In the genomic region with DNA sequence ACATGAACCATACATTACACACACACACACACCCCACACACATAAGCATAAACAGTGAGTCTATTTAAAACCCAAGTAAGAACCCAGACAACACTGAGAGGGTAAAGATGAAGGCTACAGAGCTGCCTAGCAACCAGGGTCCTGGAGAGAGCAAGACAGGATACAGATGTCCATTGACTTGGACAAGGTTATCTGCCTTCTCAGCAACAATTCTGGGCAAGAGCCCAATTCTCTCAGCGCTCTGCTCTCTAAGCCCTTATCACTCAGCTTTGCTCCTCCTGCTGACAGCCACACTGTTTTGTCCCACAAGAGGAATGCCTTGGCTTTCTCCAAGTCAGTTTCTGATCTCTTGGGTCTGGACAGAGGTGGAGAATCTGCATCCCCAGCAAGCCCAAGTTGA, we compare ENCODE assay signal across 13 mouse cellular contexts. TPM values are rescaled to one million over a fixed set of nuclear protein-coding genes. Genes with fewer than 3 reads are reported as not detected.
A peak's percentile ranks its signal among the peaks of the same experiment; 100 is the strongest.
DNase-seq lines count a peak whose midpoint lies in the region; ATAC-seq and TF ChIP-seq lines count a peak whose summit lies in the region.
"Had no signal": no experiment of that assay in that cellular context is flagged by ENCODE, and none has a peak within 500 bp of the region (broad histone marks: within the 10 kb centered on the region; RNA-seq: fewer than 3 reads in every experiment).

No protein-coding gene starts in this region.

- peak; percentile 93 for DNase-seq in lung, embryonic 14.5 days
- no peak for DNase-seq in lung, postnatal 36 days
- peak; percentile 21 for DNase-seq in adrenal gland, postnatal 25 days
- peak; percentile 63 to 73 for DNase-seq in heart, postnatal 10 days
- no peak for DNase-seq in liver, postnatal 0 days
- DNase-seq in retina, postnatal 1 day: no peak
- DNase-seq: right cerebral cortex, postnatal 4 days; thymus, postnatal 4 days had no signal

- no peaks in the 10 kb centered on the region for H3K27me3 ChIP-seq in lung, embryonic 14.5 days (ENCODE audit: insufficient read depth, low read length)
- H3K27me3 ChIP-seq in liver, postnatal 0 days (ENCODE audit: insufficient read depth, low read length): no peaks in the 10 kb centered on the region
- H3K27me3 ChIP-seq in hindbrain, embryonic 16.5 days (replicated peaks; ENCODE audit: control insufficient read depth, insufficient read depth, low read length): no peaks in the 10 kb centered on the region
- H3K27me3 ChIP-seq: limb, embryonic 15.5 days had no signal

- H3K27ac ChIP-seq in lung, embryonic 14.5 days (ENCODE audit: low read depth): peak overlapping the region; percentile 2; the same call in 1 of the 2 replicates
- H3K27ac ChIP-seq in liver, postnatal 0 days (ENCODE audit: low read depth): no peak overlapping the region
- H3K27ac ChIP-seq in hindbrain, embryonic 16.5 days (ENCODE audit: low read depth, low read length): no peak overlapping the region
- H3K27ac ChIP-seq: limb, embryonic 15.5 days had no signal

- no peak for TF ChIP-seq CTCF in lung, embryonic 14.5 days (IDR thresholded peaks at IDR 0.05; ENCODE audit: low read depth)
- TF ChIP-seq CTCF in liver, postnatal 0 days (IDR thresholded peaks at IDR 0.05; ENCODE audit: low read depth): peak; percentile 26; the same call in 1 of the 2 replicates

- H3K4me3 ChIP-seq in lung, embryonic 14.5 days (ENCODE audit: low read depth, low read length): no peak overlapping the region
- H3K4me3 ChIP-seq in liver, postnatal 0 days (ENCODE audit: low read depth, low read length): no peak overlapping the region
- no peak overlapping the region for H3K4me3 ChIP-seq in hindbrain, embryonic 16.5 days (ENCODE audit: low read length)
- H3K4me3 ChIP-seq: limb, embryonic 15.5 days had no signal

- H3K9me3 ChIP-seq in lung, embryonic 14.5 days (ENCODE audit: low read depth, low read length): no peaks in the 10 kb centered on the region
- H3K9me3 ChIP-seq in liver, postnatal 0 days (ENCODE audit: low read length): no peaks in the 10 kb centered on the region
- H3K9me3 ChIP-seq in hindbrain, embryonic 16.5 days (ENCODE audit: control insufficient read depth, low read length): no peaks in the 10 kb centered on the region
- H3K9me3 ChIP-seq: limb, embryonic 15.5 days had no signal

- H3K4me2 ChIP-seq in lung, embryonic 14.5 days: no peak overlapping the region
- H3K4me2 ChIP-seq in liver, postnatal 0 days (ENCODE audit: low read depth, low read length): no peak overlapping the region
- no peak overlapping the region for H3K4me2 ChIP-seq in hindbrain, embryonic 16.5 days (ENCODE audit: low read length)
- H3K4me2 ChIP-seq: limb, embryonic 15.5 days had no signal

- ATAC-seq in lung, embryonic 14.5 days (ENCODE audit: insufficient read depth): peak; percentile 94
- ATAC-seq in liver, postnatal 0 days: peak; percentile 76
- ATAC-seq in hindbrain, embryonic 16.5 days: no peak
- ATAC-seq: Patski had no signal

- H3K9ac ChIP-seq in lung, embryonic 14.5 days: no peak overlapping the region
- H3K9ac ChIP-seq in liver, postnatal 0 days (replicated peaks): no peak overlapping the region
- no peak overlapping the region for H3K9ac ChIP-seq in hindbrain, embryonic 16.5 days (ENCODE audit: low read depth, low read length)
- H3K9ac ChIP-seq: limb, embryonic 15.5 days had no signal

- TF ChIP-seq EP300 in liver, postnatal 0 days (IDR thresholded peaks at IDR 0.05; ENCODE audit: low read depth): no peak

- intact Hi-C loops in heart, postnatal 10 days (cut with DNase I): no loop called here

- H3K4me1 ChIP-seq in lung, embryonic 14.5 days (ENCODE audit: insufficient read depth): no peaks in the 10 kb centered on the region
- H3K4me1 ChIP-seq in liver, postnatal 0 days (ENCODE audit: insufficient read depth): no peaks in the 10 kb centered on the region
- H3K4me1 ChIP-seq in hindbrain, embryonic 16.5 days (ENCODE audit: control insufficient read depth, insufficient read depth, low read depth, low read length): no peaks in the 10 kb centered on the region
- H3K4me1 ChIP-seq: limb, embryonic 15.5 days had no signal

- no peaks in the 10 kb centered on the region for H3K36me3 ChIP-seq in lung, embryonic 14.5 days (ENCODE audit: insufficient read depth)
- no peaks in the 10 kb centered on the region for H3K36me3 ChIP-seq in liver, postnatal 0 days (replicated peaks; ENCODE audit: insufficient read depth, low read length)
- no peaks in the 10 kb centered on the region for H3K36me3 ChIP-seq in hindbrain, embryonic 16.5 days (ENCODE audit: control insufficient read depth, insufficient read depth, low read length)
- H3K36me3 ChIP-seq: limb, embryonic 15.5 days had no signal

- WGBS in lung, embryonic 14.5 days: 16% methylated on average over 1 of the region's 1 CpGs
- WGBS in liver, postnatal 0 days (ENCODE audit: insufficient replicate concordance): 50% methylated on average over 1 of the region's 1 CpGs
- 55% methylated on average over 1 of the region's 1 CpGs for WGBS in hindbrain, embryonic 16.5 days

RNA-seq across cellular contexts. Expression of gene Rtf2, which starts 9.7 kb away (rescaled TPM):
- 69.7 and 73.6 TPM in 2 replicates for polyA plus RNA-seq in lung, embryonic 14.5 days (2014; fragmentation: Nextera tagmentation; extraction: Ambion mirVana)
- 75.6 and 85.2 TPM in 2 replicates for total RNA-seq in adrenal gland, postnatal 25 days (2021)
- 10 to 100 TPM; 40.7 to 40.9 TPM for total RNA-seq in heart, postnatal 10 days (2021)
- 62.4 and 68.5 TPM in 2 replicates for polyA plus RNA-seq in liver, postnatal 0 days (2015; fragmentation: Nextera tagmentation; extraction: Ambion mirVana)
- 95.1 and 96.1 TPM in 2 replicates for polyA plus RNA-seq in hindbrain, embryonic 16.5 days (2015; fragmentation: Nextera tagmentation; extraction: Ambion mirVana)

RNA-seq across cellular contexts. Expression of gene Gcnt7, which starts 27.8 kb away (rescaled TPM):
- 1.2 and 1.5 TPM in 2 replicates for polyA plus RNA-seq in lung, embryonic 14.5 days (2014; fragmentation: Nextera tagmentation; extraction: Ambion mirVana)
- total RNA-seq in adrenal gland, postnatal 25 days (2021): not detected in 2 replicates
- total RNA-seq in heart, postnatal 10 days (2021): not detected
- polyA plus RNA-seq in liver, postnatal 0 days (2015; fragmentation: Nextera tagmentation; extraction: Ambion mirVana): 0.25 and 0.40 TPM in 2 replicates
- 0.96 and 1.4 TPM in 2 replicates for polyA plus RNA-seq in hindbrain, embryonic 16.5 days (2015; fragmentation: Nextera tagmentation; extraction: Ambion mirVana)
- total RNA-seq: gastrocnemius, adult 18-20 months had no signal

RNA-seq across cellular contexts. Expression of gene Cass4, which starts 37.0 kb away (rescaled TPM):
- polyA plus RNA-seq in lung, embryonic 14.5 days (2014; fragmentation: Nextera tagmentation; extraction: Ambion mirVana): 2.6 and 2.7 TPM in 2 replicates
- total RNA-seq in adrenal gland, postnatal 25 days (2021): not detected in 2 replicates
- under 1 TPM; 0.22 to 0.25 TPM for total RNA-seq in heart, postnatal 10 days (2021)
- 0.59 and 0.72 TPM in 2 replicates for polyA plus RNA-seq in liver, postnatal 0 days (2015; fragmentation: Nextera tagmentation; extraction: Ambion mirVana)
- polyA plus RNA-seq in hindbrain, embryonic 16.5 days (2015; fragmentation: Nextera tagmentation; extraction: Ambion mirVana): 0.06 and 0.19 TPM in 2 replicates
- polyA plus RNA-seq: Patski had no signal

RNA-seq across cellular contexts. Expression of gene Fam209, which starts 41.7 kb away (rescaled TPM):
- 0.28 TPM in 1 of 2 replicates, not detected in the other for polyA plus RNA-seq in lung, embryonic 14.5 days (2014; fragmentation: Nextera tagmentation; extraction: Ambion mirVana)
- total RNA-seq in adrenal gland, postnatal 25 days (2021): 0.49 TPM in 1 of 2 replicates, not detected in the other
- total RNA-seq in heart, postnatal 10 days (2021): not detected
- polyA plus RNA-seq in liver, postnatal 0 days (2015; fragmentation: Nextera tagmentation; extraction: Ambion mirVana): not detected in 2 replicates
- polyA plus RNA-seq in hindbrain, embryonic 16.5 days (2015; fragmentation: Nextera tagmentation; extraction: Ambion mirVana): 0.24 and 0.31 TPM in 2 replicates
- polyA plus RNA-seq: intestine, embryonic 14.5 days had no signal

Comparison
In these comparisons a context has a peak if more than half of its experiments do, and no peak if none do; other contexts are left out.
1. DNase-seq: peak in lung, embryonic 14.5 days (single experiment), adrenal gland, postnatal 25 days (single experiment) and heart, postnatal 10 days (2 of 2); none in lung, postnatal 36 days (single experiment), liver, postnatal 0 days (single experiment) and retina, postnatal 1 day (single experiment).